Mouse (Mus musculus) cerebellum, adult 11 months (tissue): ENCODE data around the gene Pacs2.

Source experiments
- DNase-seq: peaks from one replicate; pipeline ENCODE4 v3.0.0; 2022

Pacs2 gene

GRCm38 (mm10) chr12:113013021-113013491, 1.3 kb upstream of the Pacs2 start:
- DNase-seq = peak; percentile 43

- DNase-seq = peak; percentile 63
Measured at GRCm38 (mm10) chr12:113014561-113015556, 551 bp downstream of the Pacs2 start.

GRCm38 (mm10) chr12:113015956-113016355, 1.6 kb downstream of the Pacs2 start:
- DNase-seq = no peak

- no peak for DNase-seq
Measured at GRCm38 (mm10) chr12:113016976-113017375, 2.7 kb downstream of the Pacs2 start.

- no peak for DNase-seq
Measured at GRCm38 (mm10) chr12:113017429-113017984, 3.2 kb downstream of the Pacs2 start.

- no peak for DNase-seq
Measured at GRCm38 (mm10) chr12:113018763-113019162, 4.5 kb downstream of the Pacs2 start.

GRCm38 (mm10) chr12:113021488-113021887, 7.2 kb downstream of the Pacs2 start:
- no peak for DNase-seq

- DNase-seq = no peak
Measured at GRCm38 (mm10) chr12:113023082-113023481, 8.8 kb downstream of the Pacs2 start.

- DNase-seq = no peak
Measured at GRCm38 (mm10) chr12:113026557-113026956, 12.2 kb downstream of the Pacs2 start.

- DNase-seq = no peak
Measured at GRCm38 (mm10) chr12:113027495-113027894, 13.2 kb downstream of the Pacs2 start.

- DNase-seq = no peak
Measured at GRCm38 (mm10) chr12:113028067-113028466, 13.8 kb downstream of the Pacs2 start.

- no peak for DNase-seq
Measured at GRCm38 (mm10) chr12:113028898-113029297, 14.6 kb downstream of the Pacs2 start.

GRCm38 (mm10) chr12:113030046-113030445, 15.7 kb downstream of the Pacs2 start:
- DNase-seq = no peak

GRCm38 (mm10) chr12:113030993-113031392, 16.7 kb downstream of the Pacs2 start:
- DNase-seq = no peak

- no peak for DNase-seq
Measured at GRCm38 (mm10) chr12:113031441-113031840, 17.1 kb downstream of the Pacs2 start.

GRCm38 (mm10) chr12:113032296-113033250, 18.3 kb downstream of the Pacs2 start:
- no peak for DNase-seq

- no peak for DNase-seq
Measured at GRCm38 (mm10) chr12:113035093-113035492, 20.8 kb downstream of the Pacs2 start.

GRCm38 (mm10) chr12:113036996-113037395, 22.7 kb downstream of the Pacs2 start:
- no peak for DNase-seq

- DNase-seq = no peak
Measured at GRCm38 (mm10) chr12:113038414-113038813, 24.1 kb downstream of the Pacs2 start.

GRCm38 (mm10) chr12:113041481-113042439, 27.5 kb downstream of the Pacs2 start:
- DNase-seq = no peak

GRCm38 (mm10) chr12:113042543-113042942, 28.2 kb downstream of the Pacs2 start:
- DNase-seq = no peak
